Mouse (Mus musculus) megakaryocyte-erythroid progenitor cell, adult 5 weeks (primary cell): Measurements from ENCODE around the gene Katna1. TPM values are rescaled to one million over a fixed set of nuclear protein-coding genes. Genes with fewer than 3 reads are reported as not detected.

Source experiments
- polyA plus RNA-seq: library from polyadenylated mRNA; stranded (reverse); fragments of >175 nt; gene quantifications from 2 replicates; pipeline ENCODE4 v1.2.3, GENCODE M21; 2012

Gene Katna1
- polyA plus RNA-seq: 2.2 and 3.6 TPM in 2 replicates

GRCm38 (mm10) chr10:7725751-7726500 is at the start of gene Katna1:
Gene Katna1 (plus strand): TSS chr10:7726000.

GRCm38 (mm10) chr10:7680731-7681301 is 45.0 kb upstream of the Katna1 start, which contains the start of the genes Pcmt1 and Lats1:
Gene Pcmt1 (minus strand): TSS chr10:7681136.
Gene Lats1 (plus strand): TSS chr10:7681214.

GRCm38 (mm10) chr10:7792751-7793385 is 67.1 kb downstream of the Katna1 start, which contains the start of the genes Ginm1 and Ppil4:
Gene Ginm1 (minus strand): TSS chr10:7792824.
Gene Ppil4 (plus strand): TSS chr10:7792891.

Other genes with a start within 250 kb of the Katna1 start
- 1.4 and 2.3 TPM in 2 replicates for gene Lrp11, start 136.2 kb upstream of the Katna1 start, polyA plus RNA-seq
- 0.41 and 1.4 TPM in 2 replicates for gene Nup43, start 58.5 kb upstream of the Katna1 start, polyA plus RNA-seq
- 49.7 and 50.1 TPM in 2 replicates for gene Pcmt1, start 44.9 kb upstream of the Katna1 start, polyA plus RNA-seq
- gene Lats1, start 44.8 kb upstream of the Katna1 start, polyA plus RNA-seq: 5.8 and 8.4 TPM in 2 replicates
- 18.0 and 18.2 TPM in 2 replicates for gene Ginm1, start 66.8 kb downstream of the Katna1 start, polyA plus RNA-seq
- gene Ppil4, start 66.9 kb downstream of the Katna1 start, polyA plus RNA-seq: 2.7 and 5.0 TPM in 2 replicates
- 0.21 and 0.26 TPM in 2 replicates for gene Zc3h12d, start 106.5 kb downstream of the Katna1 start, polyA plus RNA-seq
- gene Tab2, start 230.2 kb downstream of the Katna1 start, polyA plus RNA-seq: 14.0 and 18.4 TPM in 2 replicates